Mouse (Mus musculus) cerebellum, adult 2 months (tissue): ENCODE measurements at regions not wholly inside any gene's neighbourhood (a gene's known extent, or its start where the extent isn't known, plus 50 kb on each side); places are given as distances from the start of the nearest gene placed in this dataset.
A peak's percentile ranks its signal among the peaks of the same experiment; 100 is the strongest.

Source experiments
- DNase-seq, 2 experiments: peaks; one replicate each; pipeline ENCODE4 v3.0.0; 2021
- H3K27ac ChIP-seq: fragments of 200-500 bp; 2 replicates; pipeline ENCODE4 v1.5.1; 2012; ENCODE audit warnings: low read length, control low read depth, inconsistent platforms; ENCODE audit not compliant: insufficient read depth
- H3K27me3 ChIP-seq: fragments of 200-500 bp; 2 replicates; pipeline ENCODE4 v1.6.1; 2012; ENCODE audit warnings: inconsistent platforms, mild to moderate bottlenecking, low read length, moderate library complexity; ENCODE audit not compliant: control insufficient read depth, insufficient read depth
- H3K4me1 ChIP-seq: fragments of 200-500 bp; 2 replicates; pipeline ENCODE4 v1.6.1; 2011; ENCODE audit warnings: low read length; ENCODE audit not compliant: control insufficient read depth, insufficient read depth
- H3K4me3 ChIP-seq: fragments of 200-500 bp; replicated peaks from 2 replicates; pipeline ENCODE3; 2011; ENCODE audit warnings: mild to moderate bottlenecking, low read depth, low read length, control low read depth; ENCODE audit not compliant: insufficient read depth
- CTCF ChIP-seq: fragments of 200-500 bp; IDR thresholded peaks from 2 replicates; pipeline ENCODE4 v1.5.1; 2011; ENCODE audit warnings: low read depth, mild to moderate bottlenecking, control low read depth, low read length, moderate library complexity, borderline replicate concordance; ENCODE audit not compliant: insufficient read depth
- POLR2A ChIP-seq: fragments of 200-500 bp; IDR thresholded peaks from 2 replicates; pipeline ENCODE4 v1.6.1; 2011; ENCODE audit warnings: low read length, control low read depth, borderline replicate concordance; ENCODE audit not compliant: insufficient read depth
- WGBS: fragments of 180-500 bp; shearing (Covaris S2); methylation state at CpG from one replicate; pipeline ENCODE4 v1.1.7; 2018; 5-methylcytosine and 5-hydroxymethylcytosine counted together

- Histone ChIP-seq H3K27me3 (no peaks in the 10 kb centered on the region), H3K27ac (no peak overlapping the region), H3K4me1 (no peaks in the 10 kb centered on the region), H3K4me3 (no peak overlapping the region)
- DNase-seq: no peak
- WGBS: 82% methylated on average over 2 of the region's 2 CpGs
- no peak for TF ChIP-seq POLR2A
- no peak for TF ChIP-seq CTCF
Measured at GRCm38 (mm10) chr3:150493433-150494045, 944.1 kb upstream of the Adgrl4 start.

GRCm38 (mm10) chr3:150530966-150531365, 906.7 kb upstream of the Adgrl4 start:
- no peak for DNase-seq
- WGBS: 89% methylated on average over 3 of the region's 3 CpGs

GRCm38 (mm10) chr3:150543118-150543517, 894.6 kb upstream of the Adgrl4 start:
- Histone ChIP-seq H3K4me3 (no peak overlapping the region), H3K4me1 (no peaks in the 10 kb centered on the region), H3K27ac (no peak overlapping the region), H3K27me3 (no peaks in the 10 kb centered on the region)
- no peak for TF ChIP-seq POLR2A
- no peak for TF ChIP-seq CTCF
- 90% methylated on average over 5 of the region's 5 CpGs for WGBS
- DNase-seq: no peak

More at GRCm38 (mm10) chr3:150530966-150531365, 906.7 kb upstream of the Adgrl4 start:
- Histone ChIP-seq H3K27me3 (no peaks in the 10 kb centered on the region), H3K4me3 (no peak overlapping the region), H3K4me1 (no peaks in the 10 kb centered on the region), H3K27ac (no peak overlapping the region)
- TF ChIP-seq POLR2A (no peak), CTCF (no peak)

- Histone ChIP-seq H3K4me1 (no peaks in the 10 kb centered on the region), H3K27ac (no peak overlapping the region), H3K27me3 (no peaks in the 10 kb centered on the region), H3K4me3 (no peak overlapping the region)
- no peak for TF ChIP-seq CTCF
- TF ChIP-seq POLR2A: no peak
- no peak for DNase-seq
- WGBS: 67% methylated on average over 1 of the region's 1 CpGs
Measured at GRCm38 (mm10) chr3:150588474-150588873, 849.2 kb upstream of the Adgrl4 start.

GRCm38 (mm10) chr3:150590978-150591377, 846.7 kb upstream of the Adgrl4 start:
- 92% methylated on average over 2 of the region's 2 CpGs for WGBS
- no peak overlapping the region for H3K27ac ChIP-seq
- H3K4me1 ChIP-seq: no peaks in the 10 kb centered on the region
- no peak for DNase-seq
- TF ChIP-seq POLR2A (no peak), CTCF (no peak)
- H3K27me3 ChIP-seq: no peaks in the 10 kb centered on the region
- no peak overlapping the region for H3K4me3 ChIP-seq

- no peaks in the 10 kb centered on the region for H3K27me3 ChIP-seq
- 75% methylated on average over 2 of the region's 2 CpGs for WGBS
- H3K27ac ChIP-seq: no peak overlapping the region
- TF ChIP-seq POLR2A: no peak
- TF ChIP-seq CTCF: no peak
- no peaks in the 10 kb centered on the region for H3K4me1 ChIP-seq
- no peak overlapping the region for H3K4me3 ChIP-seq
- DNase-seq: no peak
Measured at GRCm38 (mm10) chr3:150603400-150604095, 834.1 kb upstream of the Adgrl4 start.

GRCm38 (mm10) chr3:150610681-150611101, 827.0 kb upstream of the Adgrl4 start:
- DNase-seq: peak; percentile 45 to 56
- no peak for TF ChIP-seq POLR2A
- no peak for TF ChIP-seq CTCF
- no peaks in the 10 kb centered on the region for H3K27me3 ChIP-seq
- no peaks in the 10 kb centered on the region for H3K4me1 ChIP-seq
- H3K27ac ChIP-seq: no peak overlapping the region
- peak overlapping the region; percentile 40 for H3K4me3 ChIP-seq
- 5% methylated on average over 15 of the region's 15 CpGs for WGBS

GRCm38 (mm10) chr3:150637544-150637943, 800.1 kb upstream of the Adgrl4 start:
- 90% methylated on average over 3 of the region's 3 CpGs for WGBS
- Histone ChIP-seq H3K4me3 (no peak overlapping the region), H3K27ac (no peak overlapping the region), H3K4me1 (no peaks in the 10 kb centered on the region), H3K27me3 (no peaks in the 10 kb centered on the region)
- no peak for DNase-seq
- TF ChIP-seq POLR2A (no peak), CTCF (no peak)
